Mouse (Mus musculus) embryonic facial prominence, embryonic 14.5 days (tissue): ENCODE measurements around the gene Ncam1. TPM values are rescaled to one million over a fixed set of nuclear protein-coding genes. Genes with fewer than 3 reads are reported as not detected.
A peak's percentile ranks its signal among the peaks of the same experiment; 100 is the strongest.

ENCODE experiments used
- ATAC-seq: fragments of 200-750 bp; cut with Nextera tagmentation; 2 replicates; pipeline ENCODE4 v1.8.0; 2017; ENCODE audit warnings: low read depth, moderate number of reproducible peaks, moderate TSS enrichment
- DNase-seq: peaks from one replicate; pipeline ENCODE4 v3.0.0-alpha.2; 2015; ENCODE audit warnings: low spot score
- H3K27ac ChIP-seq: fragments of 300-500 bp; sonication (generic); replicated peaks from 2 replicates; pipeline ENCODE4 v1.5.1; 2014; ENCODE audit warnings: low read depth, mild to moderate bottlenecking, low read length, moderate library complexity
- H3K27me3 ChIP-seq: fragments of 300-500 bp; sonication (generic); replicated peaks from 2 replicates; pipeline ENCODE4 v1.6.1; 2014; ENCODE audit warnings: low read length; ENCODE audit not compliant: control insufficient read depth, insufficient read depth
- H3K36me3 ChIP-seq: fragments of 300-500 bp; sonication (generic); 2 replicates; pipeline ENCODE4 v1.6.1; 2014; ENCODE audit warnings: low read length, mixed read lengths; ENCODE audit not compliant: control insufficient read depth, insufficient read depth
- H3K4me1 ChIP-seq: fragments of 300-500 bp; sonication (generic); 2 replicates; pipeline ENCODE4 v1.6.1; 2014; ENCODE audit warnings: antibody characterized with exemption, low read length; ENCODE audit not compliant: control insufficient read depth, insufficient read depth
- H3K4me2 ChIP-seq: fragments of 300-500 bp; sonication (generic); 2 replicates; pipeline ENCODE4 v1.6.1; 2014; ENCODE audit warnings: low read depth, mild to moderate bottlenecking, low read length, moderate library complexity, mixed read lengths
- H3K4me3 ChIP-seq: fragments of 300-500 bp; sonication (generic); 2 replicates; pipeline ENCODE4 v1.5.1; 2014; ENCODE audit warnings: low read depth, mild to moderate bottlenecking, low read length
- H3K9ac ChIP-seq: fragments of 300-500 bp; sonication (generic); 2 replicates; pipeline ENCODE4 v1.6.1; 2014; ENCODE audit warnings: low read depth, mild to moderate bottlenecking, low read length, moderate library complexity, mixed read lengths
- H3K9me3 ChIP-seq: fragments of 300-500 bp; sonication (generic); 2 replicates; pipeline ENCODE4 v1.6.1; 2016; ENCODE audit warnings: low read length; ENCODE audit not compliant: control insufficient read depth
- WGBS: fragments of 180-500 bp; shearing (Covaris S2); extraction: QIAGEN DNeasy Blood & Tissue Kit; methylation state at CpG from one replicate; pipeline ENCODE4 v1.1.7; 2014; 5-methylcytosine and 5-hydroxymethylcytosine counted together
- polyA plus RNA-seq: library from polyadenylated mRNA; unstranded; fragments of >200 nt; fragmentation: Nextera tagmentation; extraction: Ambion mirVana; gene quantifications from 2 replicates; pipeline ENCODE4 v1.2.1, GENCODE M21; 2014

Ncam1 gene
- polyA plus RNA-seq, 1 experiment from 2014 or later, result 104 TPM

DNA sequence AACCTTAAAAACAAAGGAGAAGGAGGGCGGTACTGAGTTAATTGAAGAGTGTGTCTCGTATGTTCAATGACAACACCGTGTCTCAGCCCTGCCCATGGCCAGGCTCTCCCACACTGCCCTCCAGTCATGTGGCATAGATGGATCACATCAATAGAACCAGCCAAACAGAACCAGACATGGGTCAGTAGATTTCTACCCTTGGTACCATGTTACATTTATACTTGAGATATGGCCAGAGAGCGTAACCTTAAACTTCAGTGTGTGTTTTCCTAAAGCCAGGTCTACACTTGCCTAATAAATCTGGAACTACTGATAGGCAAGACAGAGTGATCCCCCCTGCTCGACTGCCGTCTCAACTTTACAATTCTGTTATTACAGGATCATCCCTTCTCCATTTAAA, 38.2 kb downstream of the Ncam1 start:
- Histone ChIP-seq H3K27ac (no peak overlapping the region), H3K9ac (no peak overlapping the region), H3K9me3 (no peaks in the 10 kb centered on the region), H3K27me3 (no peaks in the 10 kb centered on the region), H3K4me2 (no peak overlapping the region), H3K4me3 (no peak overlapping the region), H3K4me1 (peaks cover 4% of the 10 kb centered on the region; the same call in 1 of the 2 replicates), H3K36me3 (no peaks in the 10 kb centered on the region)
- ATAC-seq (no peak), DNase-seq (no peak)
- WGBS, result 83% methylated on average over 6 of the region's 6 CpGs

DNA sequence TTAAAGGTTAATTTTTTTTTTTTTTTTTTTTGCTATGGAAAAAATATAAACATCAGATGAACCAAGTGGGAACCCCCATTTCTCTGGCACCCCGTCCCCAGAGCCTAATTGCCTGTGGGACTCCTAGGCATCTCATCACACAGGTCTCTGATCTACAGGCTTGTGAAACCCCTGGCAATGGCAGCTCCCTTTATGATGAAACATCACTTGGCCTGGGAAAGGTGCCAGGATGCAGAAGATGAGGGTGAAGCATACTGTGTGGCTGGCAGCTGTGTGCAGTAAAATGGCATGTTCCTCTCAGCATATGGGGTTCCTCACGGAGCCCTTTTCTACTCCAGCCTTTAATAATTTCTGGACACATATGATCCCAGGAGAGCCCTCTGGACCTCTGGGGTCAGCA, 40.3 kb downstream of the Ncam1 start:
- Histone ChIP-seq H3K4me2 (no peak overlapping the region), H3K27me3 (no peaks in the 10 kb centered on the region), H3K9ac (no peak overlapping the region), H3K4me3 (no peak overlapping the region), H3K4me1 (peaks cover 13% of the 10 kb centered on the region; the same call in 1 of the 2 replicates), H3K9me3 (no peaks in the 10 kb centered on the region), H3K27ac (0 out of 2 replicates have a peak overlapping the region, but pooled peaks have one; percentile 3), H3K36me3 (no peaks in the 10 kb centered on the region)
- ATAC-seq, result peak; percentile 35; the same call in 1 of the 2 replicates
- DNase-seq, result peak; percentile 74
- WGBS, result 44% methylated on average over 2 of the region's 2 CpGs

DNA sequence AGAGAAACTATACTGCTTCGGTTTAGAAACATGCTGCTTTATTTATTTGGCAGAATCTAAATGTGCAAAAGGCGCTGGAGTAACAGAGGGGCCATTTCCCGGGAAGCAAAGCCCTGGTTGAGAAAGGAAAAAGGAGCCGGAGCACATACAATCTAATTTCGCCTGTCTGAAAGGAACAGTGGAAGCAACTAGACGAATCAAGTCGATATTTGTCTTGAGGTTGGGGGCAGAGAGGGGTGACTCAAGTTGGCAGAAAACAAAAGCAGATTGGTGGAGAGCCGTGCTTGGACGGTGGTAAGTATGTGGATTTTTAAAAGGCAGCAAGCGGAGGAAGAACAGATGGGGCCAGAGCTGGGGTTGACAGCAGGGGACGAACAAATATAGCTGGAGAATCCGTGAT, 40.7 kb downstream of the Ncam1 start:
- Histone ChIP-seq H3K4me2 (no peak overlapping the region), H3K27me3 (no peaks in the 10 kb centered on the region), H3K9ac (no peak overlapping the region), H3K36me3 (no peaks in the 10 kb centered on the region), H3K27ac (peak overlapping the region; percentile 12), H3K9me3 (no peaks in the 10 kb centered on the region), H3K4me3 (no peak overlapping the region), H3K4me1 (peaks cover 13% of the 10 kb centered on the region; the same call in 1 of the 2 replicates)
- DNase-seq (peak; percentile 16), ATAC-seq (no peak)
- 50% methylated on average over 12 of the region's 12 CpGs for WGBS

DNA sequence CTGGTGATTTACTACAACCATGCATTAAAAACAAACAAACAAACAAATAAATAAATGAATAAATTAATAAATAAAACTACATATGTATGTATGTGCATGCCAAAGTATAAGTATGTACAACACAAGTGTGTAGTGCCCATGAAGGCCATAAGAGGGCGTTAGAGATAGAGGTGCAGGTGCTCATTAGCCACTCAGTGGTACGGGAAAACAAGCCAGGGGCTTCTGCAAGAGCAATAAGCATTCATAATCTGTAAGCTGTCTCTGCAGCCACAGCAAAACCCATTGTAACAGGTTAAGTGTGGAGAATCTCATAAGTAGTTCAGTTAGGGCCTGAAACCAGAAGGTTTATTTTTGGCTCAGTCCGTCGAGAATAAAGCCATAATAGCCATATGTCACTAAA, 41.1 kb downstream of the Ncam1 start:
- Histone ChIP-seq H3K27ac (peak overlapping the region; percentile 12; the same call in 1 of the 2 replicates), H3K4me1 (peaks cover 13% of the 10 kb centered on the region; the same call in 1 of the 2 replicates), H3K4me2 (no peak overlapping the region), H3K4me3 (no peak overlapping the region), H3K9me3 (no peaks in the 10 kb centered on the region), H3K36me3 (no peaks in the 10 kb centered on the region), H3K27me3 (no peaks in the 10 kb centered on the region), H3K9ac (no peak overlapping the region)
- no peak for DNase-seq
- 70% methylated on average over 4 of the region's 4 CpGs for WGBS
- ATAC-seq, result no peak

DNA sequence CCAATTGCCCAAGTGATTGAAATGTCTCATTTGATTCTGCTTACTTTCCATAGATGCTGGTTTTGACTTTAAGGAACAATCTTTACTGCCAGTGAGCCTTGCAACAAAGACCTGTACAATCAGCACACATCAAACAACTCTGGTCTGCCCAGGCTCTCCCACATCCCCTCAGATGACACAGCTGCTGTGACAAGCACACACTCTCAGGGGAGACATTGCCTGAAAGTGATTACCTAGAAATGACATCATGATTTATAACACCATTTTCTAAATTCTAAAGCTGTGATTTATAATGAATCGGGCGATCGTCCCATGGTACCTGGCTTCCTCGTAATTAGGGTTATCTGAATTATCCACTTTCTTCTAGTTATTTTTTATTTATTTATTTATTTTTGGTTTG, 42.0 kb downstream of the Ncam1 start:
- no peaks in the 10 kb centered on the region for H3K27me3 ChIP-seq
- no peaks in the 10 kb centered on the region for H3K9me3 ChIP-seq
- 86% methylated on average over 4 of the region's 4 CpGs for WGBS
- DNase-seq (peak; percentile 22), ATAC-seq (no peak)
- H3K9ac ChIP-seq, result no peak overlapping the region
- H3K4me3 ChIP-seq, result no peak overlapping the region
- H3K4me2 ChIP-seq, result no peak overlapping the region
- no peaks in the 10 kb centered on the region for H3K36me3 ChIP-seq
- no peak overlapping the region for H3K27ac ChIP-seq
- H3K4me1 ChIP-seq, result peaks cover 13% of the 10 kb centered on the region; the same call in 1 of the 2 replicates

DNA sequence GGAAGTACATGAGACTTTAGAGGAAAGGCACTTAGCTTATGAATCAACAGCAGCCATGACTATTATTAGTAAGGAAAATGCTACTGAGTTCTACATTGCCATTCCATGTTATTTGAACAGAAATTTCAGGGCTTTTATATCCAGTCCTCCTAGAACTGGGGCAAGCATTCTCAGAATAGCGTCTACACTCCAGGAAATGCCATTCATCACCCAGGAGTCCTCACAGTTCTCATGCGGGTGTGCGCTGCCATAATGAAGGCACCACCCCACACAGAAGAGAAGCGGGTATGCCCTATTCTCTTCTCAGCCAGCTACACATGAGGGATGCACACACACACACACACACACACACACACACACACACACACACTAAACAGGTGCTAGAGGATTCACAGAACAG, 43.5 kb downstream of the Ncam1 start:
- Histone ChIP-seq H3K36me3 (no peaks in the 10 kb centered on the region), H3K9ac (no peak overlapping the region), H3K27ac (no peak overlapping the region), H3K4me2 (no peak overlapping the region), H3K27me3 (no peaks in the 10 kb centered on the region), H3K9me3 (no peaks in the 10 kb centered on the region), H3K4me1 (peaks cover 13% of the 10 kb centered on the region; the same call in 1 of the 2 replicates), H3K4me3 (no peak overlapping the region)
- 82% methylated on average over 4 of the region's 4 CpGs for WGBS
- DNase-seq, result no peak
- ATAC-seq, result no peak

DNA sequence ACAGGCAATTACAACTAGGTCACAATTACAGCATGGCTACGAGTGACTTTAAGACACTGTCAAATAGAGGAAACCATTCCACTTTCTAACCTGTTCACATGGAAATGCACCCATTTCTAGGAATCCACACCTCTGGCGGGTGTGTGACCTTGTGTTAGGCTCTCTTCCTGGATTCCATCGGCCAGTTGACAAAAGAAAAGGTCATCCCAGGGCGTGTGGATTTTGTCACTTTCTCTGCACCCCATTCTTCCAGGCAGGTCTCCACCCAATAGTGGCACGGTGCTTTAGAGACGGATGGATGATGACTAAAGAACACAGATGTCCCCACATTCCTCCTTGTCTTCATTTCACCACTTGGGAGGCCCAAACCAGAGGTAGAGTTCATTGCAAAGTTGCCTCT, 47.3 kb downstream of the Ncam1 start:
- no peaks in the 10 kb centered on the region for H3K27me3 ChIP-seq
- no peak overlapping the region for H3K4me2 ChIP-seq
- H3K9me3 ChIP-seq, result no peaks in the 10 kb centered on the region
- 67% methylated on average over 6 of the region's 6 CpGs for WGBS
- H3K4me1 ChIP-seq, result 0 out of 2 replicates have a peak, but pooled peaks cover 10% of the 10 kb centered on the region
- no peak for ATAC-seq
- no peak for DNase-seq
- H3K9ac ChIP-seq, result no peak overlapping the region
- H3K36me3 ChIP-seq, result no peaks in the 10 kb centered on the region
- no peak overlapping the region for H3K27ac ChIP-seq
- H3K4me3 ChIP-seq, result no peak overlapping the region

DNA sequence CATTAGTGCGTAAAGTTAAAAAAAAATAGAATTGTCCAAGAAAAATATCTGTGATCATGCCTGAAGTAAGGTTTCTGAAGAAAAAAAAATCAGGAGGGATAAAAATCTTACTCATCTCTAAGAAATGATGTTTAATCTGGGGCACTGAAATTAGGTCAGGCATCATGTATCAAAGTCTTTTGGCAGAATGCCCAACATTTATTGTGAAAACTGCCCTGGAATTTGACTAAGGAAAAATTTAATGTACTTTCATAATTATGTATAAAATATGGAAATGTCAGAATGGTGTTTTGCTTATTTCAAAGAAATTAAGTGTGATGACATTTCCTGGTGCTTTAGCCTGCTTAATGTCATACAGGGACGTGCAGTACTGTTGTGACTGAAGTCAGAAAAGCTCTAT, 52.5 kb downstream of the Ncam1 start:
- H3K27me3 ChIP-seq, result no peaks in the 10 kb centered on the region
- H3K4me3 ChIP-seq, result no peak overlapping the region
- ATAC-seq, result no peak
- H3K27ac ChIP-seq, result no peak overlapping the region
- H3K4me1 ChIP-seq, result peaks cover 9% of the 10 kb centered on the region
- no peak for DNase-seq
- no peak overlapping the region for H3K4me2 ChIP-seq
- H3K9ac ChIP-seq, result no peak overlapping the region
- WGBS, result 62% methylated on average over 2 of the region's 2 CpGs
- H3K36me3 ChIP-seq, result no peaks in the 10 kb centered on the region
- no peaks in the 10 kb centered on the region for H3K9me3 ChIP-seq

DNA sequence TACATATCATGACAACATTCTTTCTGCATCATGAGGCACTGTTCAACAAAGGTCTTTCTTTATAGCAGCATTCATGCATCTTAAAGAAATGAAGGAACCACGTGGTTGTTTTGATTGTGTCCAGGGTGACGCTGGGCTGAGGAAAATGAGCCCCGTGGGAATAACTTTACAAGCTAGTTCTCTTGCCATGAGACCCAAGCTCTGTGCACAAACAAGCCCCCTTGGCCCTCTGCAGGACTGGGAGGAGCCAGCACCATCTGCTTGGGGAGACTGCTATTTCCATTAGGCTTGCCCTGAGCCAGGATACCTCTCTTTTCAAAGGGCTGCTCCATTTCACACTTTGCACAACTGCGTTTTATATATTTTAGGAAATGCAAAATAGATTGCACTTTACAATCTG, 53.0 kb downstream of the Ncam1 start:
- no peak overlapping the region for H3K4me2 ChIP-seq
- H3K4me3 ChIP-seq, result no peak overlapping the region
- no peaks in the 10 kb centered on the region for H3K27me3 ChIP-seq
- H3K4me1 ChIP-seq, result peaks cover 9% of the 10 kb centered on the region
- DNase-seq, result peak; percentile 87
- H3K9ac ChIP-seq, result no peak overlapping the region
- 35% methylated on average over 4 of the region's 4 CpGs for whole genome bisulfite sequencing
- H3K9me3 ChIP-seq, result no peaks in the 10 kb centered on the region
- ATAC-seq, result peak; percentile 91
- no peak overlapping the region for H3K27ac ChIP-seq
- no peaks in the 10 kb centered on the region for H3K36me3 ChIP-seq
